Mouse (Mus musculus): Measurements from ENCODE around the gene Cdk9.
A peak's percentile ranks its signal among the peaks of the same experiment; 100 is the strongest.

Gene Cdk9

DNA sequence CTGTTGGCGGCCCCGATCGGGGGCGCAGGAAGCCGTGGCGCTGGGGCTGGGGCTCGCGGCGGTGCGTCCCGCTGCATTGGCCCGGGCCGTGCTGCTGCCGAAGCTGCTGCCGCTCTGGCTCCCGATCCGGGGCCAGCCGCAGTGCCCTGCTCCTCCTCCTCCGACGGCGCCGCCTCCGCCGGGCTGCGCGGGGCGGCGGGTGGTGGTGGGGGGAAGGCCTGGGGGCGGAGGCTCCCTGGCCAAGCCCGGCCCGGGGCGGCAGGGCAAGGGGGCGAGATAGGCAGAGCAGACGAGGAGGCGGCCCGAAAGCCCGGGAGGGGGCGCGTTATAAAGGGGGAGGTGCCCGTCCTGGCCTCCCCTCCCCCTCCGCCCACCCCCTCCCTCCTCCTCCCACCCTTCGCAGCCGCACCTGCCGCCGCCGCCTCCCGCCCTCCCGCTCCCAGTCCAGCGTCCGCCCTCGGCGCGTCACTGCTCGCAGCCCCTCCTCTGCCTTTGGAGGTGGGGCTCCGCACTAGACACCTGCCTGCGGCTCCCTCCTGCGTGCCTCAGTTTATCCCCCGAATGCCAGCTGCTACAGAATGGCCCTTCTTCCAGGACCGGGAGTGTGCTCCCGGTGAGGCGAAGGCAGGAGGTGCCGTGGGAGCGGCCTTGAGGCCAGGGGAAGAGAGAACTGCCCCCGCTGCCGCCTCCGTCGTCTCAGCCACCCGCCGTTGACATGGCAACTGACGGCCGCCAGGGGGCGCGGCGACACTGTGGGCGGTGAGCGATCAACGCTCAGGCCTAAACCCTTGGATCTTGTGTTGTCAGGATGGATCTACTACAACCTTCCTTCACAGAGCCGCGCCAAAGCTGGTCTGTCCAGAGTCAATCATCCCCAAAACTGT is at the start of gene Cdk9:
Gene Cdk9 (minus strand): TSS at position 143 of the 884 bp plus-strand sequence.
- DNase-seq (ENCODE audit: low spot score in 2 of 2), result peak; percentile 93 to 95

DNA sequence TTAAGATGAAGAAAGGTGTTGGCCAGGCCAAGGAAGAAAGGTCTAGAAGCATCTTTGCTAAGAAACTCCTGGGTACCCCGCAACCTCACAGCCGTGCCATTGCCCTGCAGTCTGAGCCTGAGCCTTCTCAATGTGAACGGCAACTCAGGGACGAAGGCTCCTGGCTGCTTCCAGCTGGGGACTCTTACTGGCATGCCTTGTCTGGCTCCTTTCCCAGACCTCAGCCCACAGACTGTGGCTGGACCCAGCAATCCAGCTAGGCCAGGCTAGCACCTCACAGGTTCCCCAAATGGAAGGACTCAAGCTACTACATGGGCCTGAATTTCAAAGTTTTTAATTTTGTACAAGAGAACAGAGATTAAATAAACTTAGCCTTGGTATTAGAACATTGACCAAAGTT is 49.0 kb upstream of the Cdk9 start:
- no peak for DNase-seq (ENCODE audit: low spot score in 2 of 2)

DNA sequence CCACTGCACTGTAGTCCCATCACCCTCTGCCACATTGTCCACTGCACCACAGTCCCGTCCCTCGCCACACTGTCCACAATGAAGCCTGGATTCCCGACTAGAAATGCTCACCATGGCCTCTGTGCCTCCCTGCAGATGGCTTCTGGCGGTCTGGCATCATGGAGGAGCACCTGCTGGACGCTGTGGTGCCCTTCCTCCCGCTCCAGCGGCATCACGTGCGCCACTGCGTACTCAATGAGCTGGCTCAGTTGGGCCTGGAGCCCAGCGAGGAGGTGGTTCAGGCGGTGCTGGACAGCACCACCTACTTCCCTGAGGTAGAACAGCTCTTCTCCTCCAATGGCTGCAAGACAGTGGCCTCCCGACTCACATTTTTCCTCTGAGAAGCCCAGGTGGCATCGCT is 48.5 kb upstream of the Cdk9 start:
- DNase-seq (ENCODE audit: low spot score in 2 of 2), result no peak

DNA sequence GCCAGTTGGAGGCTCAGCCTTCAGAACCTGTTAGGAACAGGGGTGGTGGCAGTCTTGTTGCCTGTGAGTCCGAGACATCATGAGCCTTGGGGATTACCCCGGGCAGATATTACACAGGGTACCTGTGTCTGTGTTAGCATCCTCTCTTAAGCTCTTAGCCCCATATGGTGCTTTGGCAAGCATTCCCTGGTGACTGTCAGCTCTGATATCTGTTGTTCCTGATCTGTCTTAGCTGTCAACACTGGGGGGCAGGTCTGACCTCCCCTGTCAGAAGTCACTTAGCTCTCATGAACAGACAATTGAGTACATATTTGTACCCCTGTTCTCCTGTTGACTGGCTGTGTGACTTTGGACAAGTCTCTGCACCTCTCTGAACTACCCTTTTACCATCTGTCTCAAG is 46.1 kb upstream of the Cdk9 start:
- DNase-seq (ENCODE audit: low spot score in 2 of 2), result no peak

DNA sequence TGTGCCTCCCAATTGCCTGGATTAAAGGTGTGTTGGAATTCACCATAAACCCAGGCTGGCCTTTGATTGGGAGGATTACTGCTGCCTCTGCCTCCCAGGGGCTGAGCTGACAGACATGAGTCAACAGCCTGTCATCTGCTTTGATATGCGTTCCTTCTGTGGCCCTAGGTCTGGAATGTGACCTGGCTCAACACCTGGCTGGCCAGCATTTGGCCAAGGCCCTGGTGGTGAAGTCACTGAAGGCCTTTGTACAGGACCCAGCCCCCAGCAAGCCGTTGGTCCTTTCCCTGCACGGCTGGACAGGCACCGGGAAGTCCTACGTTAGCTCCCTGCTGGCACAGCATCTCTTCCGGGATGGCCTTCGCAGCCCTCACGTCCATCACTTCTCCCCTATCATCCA is 45.6 kb upstream of the Cdk9 start:
- no peak for DNase-seq (ENCODE audit: low spot score in 2 of 2)

DNA sequence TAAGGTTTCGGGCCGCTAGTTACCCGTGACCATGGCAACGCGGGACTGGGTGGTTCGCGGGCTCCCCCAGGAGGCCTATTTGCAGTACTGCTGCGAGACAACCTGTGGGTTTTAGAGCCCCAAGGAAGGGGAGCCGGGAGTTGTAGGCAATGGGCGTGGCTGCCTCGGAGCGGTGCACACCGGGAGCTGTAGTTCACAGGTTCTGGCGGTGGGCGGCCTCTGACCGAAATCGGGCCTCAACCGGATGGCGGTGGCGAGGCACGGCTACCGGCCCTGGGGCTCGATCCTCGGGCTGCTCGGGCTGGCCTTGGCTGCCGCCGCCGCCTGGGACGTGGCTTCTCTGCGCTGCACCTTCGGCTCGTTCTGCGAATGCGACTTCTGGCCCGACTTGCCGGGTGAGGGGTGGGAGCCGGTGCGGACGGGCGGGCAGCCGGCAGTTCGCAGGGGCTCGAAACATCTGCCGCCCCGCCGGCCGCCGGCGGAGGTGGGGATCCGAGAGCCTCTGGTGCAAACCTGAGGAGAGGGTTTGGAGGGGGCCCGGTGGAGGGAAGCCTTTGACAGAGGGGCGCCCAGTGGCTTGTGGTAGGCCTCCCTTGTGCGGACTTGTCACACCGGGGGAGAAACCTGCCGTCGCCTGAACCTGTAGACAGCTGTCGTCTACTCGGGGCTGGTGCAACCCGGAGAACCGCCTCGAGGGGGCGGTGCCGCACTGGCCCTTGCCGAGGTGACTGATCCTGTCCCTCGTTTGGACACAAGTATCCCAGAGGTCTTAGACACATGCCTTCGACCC is 44.4 kb upstream of the Cdk9 start, which contains the start of gene Tor2a:
Gene Tor2a (plus strand): TSS at position 179 of the 790 bp plus-strand sequence.
- DNase-seq (ENCODE audit: low spot score in 2 of 2), result peak; percentile 88 to 97

DNA sequence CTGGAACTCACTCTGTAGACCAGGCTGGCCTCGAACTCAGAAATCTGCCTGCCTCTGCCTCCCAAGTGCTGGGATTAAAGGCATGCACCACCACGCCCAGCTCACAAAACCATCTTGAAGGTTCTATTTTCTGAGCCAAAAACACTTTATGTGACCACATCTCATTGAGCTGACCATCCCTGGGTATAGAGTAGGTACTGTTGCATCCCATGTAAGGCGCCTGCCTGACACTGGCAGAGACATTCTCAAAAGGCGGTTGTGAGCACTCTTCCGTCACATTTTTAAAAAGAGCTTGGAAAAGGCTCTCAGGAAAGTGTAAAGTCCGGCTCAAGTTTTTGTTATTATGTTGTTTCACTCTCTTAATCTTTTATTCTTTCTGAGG is 43.8 kb upstream of the Cdk9 start:
- DNase-seq (ENCODE audit: low spot score in 2 of 2), result no peak

DNA sequence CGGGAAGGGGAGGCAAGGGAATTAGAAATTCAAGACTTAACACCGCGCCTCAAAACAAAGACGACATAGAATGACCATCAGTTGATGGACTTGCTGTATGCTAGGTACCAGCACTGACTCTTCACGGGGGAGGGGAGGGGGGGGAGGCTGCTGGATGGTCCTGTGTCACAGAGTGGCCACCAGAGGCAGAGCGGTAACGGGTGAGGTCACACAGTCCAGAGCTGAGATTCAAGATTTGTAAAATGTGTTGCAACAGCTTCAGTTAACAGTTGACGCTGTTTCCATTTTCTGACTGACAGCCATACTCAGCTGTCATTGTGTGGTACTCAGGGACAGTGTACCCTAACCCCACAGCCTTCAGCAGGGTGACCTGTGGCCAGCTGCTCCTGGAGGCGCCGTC is 39.3 kb upstream of the Cdk9 start:
- DNase-seq (ENCODE audit: low spot score in 2 of 2), result no peak

DNA sequence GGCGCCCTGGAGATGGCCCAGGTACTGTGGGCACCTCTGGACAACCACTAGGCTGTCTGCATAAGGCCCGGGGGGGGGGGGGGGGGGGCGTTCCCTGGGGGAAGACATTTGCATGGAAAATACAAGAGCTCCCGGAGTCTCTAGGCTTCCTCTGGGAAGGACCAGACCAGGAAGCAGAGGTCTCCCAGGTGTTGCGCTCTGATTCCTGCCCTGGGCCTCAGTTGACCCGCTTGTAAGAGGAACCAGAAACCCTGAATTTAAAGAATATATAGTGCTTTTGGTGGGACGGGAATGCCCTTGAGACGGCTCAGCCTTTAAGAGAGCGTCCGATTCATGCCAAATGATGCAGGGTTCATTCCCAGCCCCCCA is 38.8 kb upstream of the Cdk9 start:
- no peak for DNase-seq (ENCODE audit: low spot score in 2 of 2)

DNA sequence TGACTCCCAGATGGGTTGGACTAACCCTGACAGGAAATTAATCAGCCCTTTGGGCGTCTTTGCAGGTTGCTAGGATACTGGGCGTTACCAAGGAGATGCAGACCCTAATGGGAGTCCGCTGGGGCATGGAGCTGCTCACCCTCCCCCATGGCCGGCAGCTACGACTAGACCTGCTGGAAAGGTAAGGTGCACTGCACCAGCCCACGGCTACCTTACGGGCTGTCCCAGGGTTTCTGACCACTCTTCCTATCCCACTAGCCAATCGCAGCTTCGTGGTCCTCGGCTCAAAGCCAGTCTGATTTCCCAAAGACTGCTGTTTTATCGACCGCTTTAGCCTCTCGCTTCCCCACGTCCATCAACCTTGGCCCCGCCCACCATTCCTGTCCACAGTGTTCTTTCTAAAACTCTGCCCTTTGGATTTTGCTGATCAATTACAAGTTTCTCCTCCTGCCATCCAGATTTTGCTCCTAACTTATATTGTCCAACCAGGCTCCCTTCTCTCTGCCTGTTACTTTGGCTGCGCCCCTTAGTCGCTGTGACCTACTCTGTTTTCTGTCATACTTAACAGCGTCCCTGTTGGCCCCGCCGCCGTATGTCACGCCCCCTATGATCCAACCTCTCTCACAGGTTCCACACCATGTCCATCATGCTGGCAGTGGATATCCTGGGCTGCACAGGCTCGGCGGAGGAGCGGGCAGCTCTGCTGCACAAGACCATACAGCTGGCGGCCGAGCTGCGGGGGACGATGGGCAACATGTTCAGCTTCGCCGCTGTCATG is 38.2 kb upstream of the Cdk9 start:
- no peak for DNase-seq (ENCODE audit: low spot score in 2 of 2)

DNA sequence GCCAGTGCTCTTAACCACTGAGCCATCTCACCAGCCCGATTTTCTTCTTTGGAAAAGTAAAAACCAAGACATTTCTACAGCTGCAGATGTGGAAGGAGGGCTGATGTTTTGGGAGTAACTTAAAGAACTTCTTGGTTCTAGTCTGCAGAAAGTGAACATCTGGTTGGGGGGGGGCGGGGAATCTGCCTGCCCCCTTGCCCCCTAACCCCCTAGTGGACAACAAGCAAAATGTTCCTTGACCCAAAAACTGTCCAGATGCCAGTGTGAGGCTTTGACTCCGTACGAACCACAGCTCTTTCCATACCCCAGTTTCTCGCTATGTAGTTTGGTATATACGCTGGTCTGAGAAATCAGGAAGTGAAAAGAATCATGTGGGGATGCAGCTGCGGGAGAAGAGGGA is 37.3 kb upstream of the Cdk9 start:
- DNase-seq (ENCODE audit: low spot score in 2 of 2), result no peak

DNA sequence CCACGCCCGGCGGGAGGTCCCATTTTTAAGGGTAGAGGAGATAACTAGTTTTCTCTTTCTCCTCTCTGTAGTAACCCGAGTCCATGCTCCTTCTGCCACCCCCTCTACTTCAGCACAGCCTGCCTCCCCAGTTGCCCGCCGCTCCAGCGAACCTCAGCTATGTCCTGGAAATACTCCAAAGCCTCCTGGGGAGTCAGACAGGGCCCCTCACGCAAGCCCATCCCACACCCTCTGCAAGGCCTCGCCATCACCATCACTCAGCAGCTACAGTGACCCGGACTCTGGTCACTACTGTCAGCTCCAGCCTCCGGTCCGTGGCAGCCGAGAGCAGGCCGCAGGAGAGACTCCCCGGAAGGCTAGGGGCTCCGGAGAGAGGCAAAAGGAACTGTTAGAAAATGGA is 36.2 kb upstream of the Cdk9 start:
- DNase-seq (ENCODE audit: low spot score in 2 of 2), result no peak

DNA sequence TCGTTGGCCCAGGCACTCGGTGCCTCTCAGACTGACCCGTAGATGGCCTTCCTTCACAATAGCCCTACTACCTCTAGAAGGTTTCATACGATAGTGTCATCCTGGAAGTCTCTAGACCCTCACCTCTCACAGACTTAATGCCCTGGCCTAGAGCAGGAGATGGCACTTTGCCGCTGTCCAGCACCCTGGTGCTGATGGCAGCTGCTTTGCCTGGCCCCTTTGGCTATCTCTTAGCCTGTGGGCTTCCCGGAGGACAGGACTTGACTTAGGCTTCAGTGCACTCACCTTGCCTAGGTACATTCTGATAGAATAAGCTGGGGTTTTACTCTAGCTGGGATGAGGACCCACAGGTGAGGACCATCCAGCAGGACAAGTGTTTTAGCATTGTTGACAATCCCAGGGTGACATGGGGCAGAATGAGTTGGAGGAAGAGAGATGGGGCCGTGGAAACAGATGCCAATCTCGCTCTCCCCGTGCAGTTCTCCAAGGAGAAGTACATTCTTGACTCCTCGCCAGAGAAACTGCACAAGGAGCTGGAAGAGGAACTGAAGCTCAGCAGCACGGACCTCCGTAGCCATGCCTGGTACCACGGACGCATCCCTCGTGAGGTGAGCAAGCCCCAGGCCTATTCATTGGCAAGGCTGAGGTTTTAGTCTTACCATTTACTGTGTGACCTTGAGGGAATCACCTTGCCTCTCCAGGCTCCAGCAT is 31.6 kb upstream of the Cdk9 start:
- no peak for DNase-seq (ENCODE audit: low spot score in 2 of 2)

DNA sequence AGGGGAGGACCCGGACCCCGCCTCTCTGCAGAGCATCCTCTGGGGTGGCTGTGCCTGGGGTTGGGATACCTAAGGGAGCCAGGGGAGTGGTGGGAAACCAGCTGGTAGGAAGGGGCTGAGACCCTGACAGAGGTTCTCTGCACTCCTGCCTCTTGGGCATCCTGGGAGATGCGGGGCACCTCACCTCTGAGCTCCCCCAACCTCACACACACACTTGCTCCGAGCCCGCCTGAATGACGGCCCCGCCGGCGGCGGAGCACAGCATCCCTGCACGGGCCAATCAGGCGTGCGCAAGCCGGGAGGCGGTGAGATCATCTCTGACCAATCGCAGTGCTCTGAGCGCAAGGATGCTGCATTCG is 29.3 kb upstream of the Cdk9 start:
- no peak for DNase-seq (ENCODE audit: low spot score in 2 of 2)

DNA sequence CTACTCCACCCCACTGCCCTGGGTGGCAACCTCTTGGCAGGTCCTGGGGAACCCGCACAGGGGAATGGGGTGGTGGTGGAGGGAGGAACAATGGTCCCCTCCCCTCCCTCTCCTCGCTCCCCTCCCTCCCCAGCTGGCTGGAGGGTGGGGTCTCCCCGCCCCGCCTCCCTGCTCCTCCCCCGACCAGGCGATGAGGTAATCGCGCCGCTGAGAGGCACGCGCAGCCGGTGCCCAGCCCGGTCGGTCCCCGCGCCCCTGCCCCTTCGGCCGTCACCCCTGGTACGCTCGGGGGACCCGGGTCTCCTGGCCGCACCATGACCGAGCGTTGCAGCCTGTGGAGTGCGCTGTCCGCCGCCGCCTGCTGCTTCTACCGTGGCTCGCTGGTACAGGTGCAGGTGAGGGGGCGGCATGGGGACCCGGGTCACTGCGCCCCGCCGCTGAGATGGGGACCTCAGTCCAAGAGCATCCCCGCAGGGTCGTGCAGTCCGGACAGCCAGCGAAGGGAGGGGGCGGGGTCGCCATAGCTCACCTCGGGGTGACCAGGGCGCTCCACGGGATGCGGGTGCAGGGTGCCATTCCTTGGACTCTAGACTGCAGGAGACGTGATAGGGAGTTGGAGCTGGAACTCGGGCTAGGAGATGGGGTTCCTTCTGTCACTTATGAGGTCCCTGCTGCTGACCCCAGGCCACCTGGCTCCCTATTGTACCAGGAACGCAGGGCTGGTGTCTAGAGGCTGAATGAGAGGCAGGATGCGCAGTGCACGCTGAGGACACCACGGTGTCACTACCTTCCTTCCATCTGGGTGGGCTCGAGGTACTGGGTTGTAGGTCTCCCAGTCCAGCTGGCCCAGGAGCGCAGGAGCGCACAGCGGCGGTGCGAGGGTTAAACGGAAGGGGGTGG is 28.6 kb upstream of the Cdk9 start:
- no peak for DNase-seq (ENCODE audit: low spot score in 2 of 2)

DNA sequence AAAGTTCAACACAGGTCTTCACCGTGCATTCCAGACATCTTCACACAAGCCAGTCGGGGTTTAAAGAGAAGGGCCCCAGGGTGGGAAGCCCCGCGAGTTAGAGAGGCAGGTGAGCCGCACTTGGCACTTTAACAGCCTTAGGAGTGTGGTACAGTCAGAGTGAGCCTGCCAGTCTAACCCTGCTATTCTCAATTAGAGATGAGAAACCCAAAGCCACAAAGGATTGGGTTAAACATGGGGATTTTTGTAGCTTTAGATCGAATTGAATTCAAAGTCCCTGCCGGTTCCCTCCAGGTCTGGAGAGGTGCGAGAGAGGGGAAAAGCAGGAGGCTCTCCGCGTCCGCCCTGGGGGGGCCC is 28.0 kb upstream of the Cdk9 start, which contains the start of gene 6330409D20Rik:
Gene 6330409D20Rik (minus strand): TSS at position 101 of the 357 bp plus-strand sequence.
- DNase-seq (ENCODE audit: low spot score in 2 of 2), result no peak

DNA sequence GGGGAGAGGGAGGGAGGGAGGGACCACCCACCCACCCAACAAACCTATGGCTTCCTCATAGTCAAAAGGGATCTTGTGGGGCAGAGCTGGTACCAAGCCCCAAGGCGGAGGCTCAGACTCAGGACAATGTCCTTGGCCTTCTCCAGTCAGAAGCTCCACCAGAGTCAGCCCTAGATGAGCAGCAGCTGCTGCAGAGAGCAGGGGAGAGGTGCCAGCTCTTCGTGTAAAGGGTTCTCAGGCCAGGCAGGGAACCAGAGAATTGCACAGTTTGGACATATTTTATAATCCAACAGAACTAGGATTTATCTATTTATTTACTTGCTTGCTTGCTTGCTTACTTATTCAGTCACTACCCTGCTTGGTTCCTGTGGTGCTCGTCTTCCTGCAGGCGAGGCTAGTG is 26.4 kb upstream of the Cdk9 start:
- no peak for DNase-seq (ENCODE audit: low spot score in 2 of 2)

DNA sequence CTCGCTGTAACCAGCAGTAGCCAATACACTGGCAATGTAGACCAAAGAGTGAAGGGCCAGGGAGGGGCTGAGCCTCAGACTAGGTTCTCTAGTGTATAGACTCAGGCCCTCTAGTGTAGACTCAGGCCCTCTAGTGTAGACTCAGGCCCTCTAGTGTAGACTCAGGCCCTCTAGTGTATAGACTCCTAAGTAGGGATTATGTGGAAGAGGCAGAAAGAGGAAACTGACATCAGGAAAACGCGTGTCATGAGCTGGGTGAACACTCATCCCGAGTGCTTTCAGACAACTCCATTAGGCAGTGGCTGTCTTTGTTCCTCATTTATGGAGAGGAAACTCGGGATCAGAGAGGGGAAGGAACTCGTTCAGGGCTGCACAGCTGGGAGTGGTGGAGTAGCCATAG is 24.1 kb upstream of the Cdk9 start:
- no peak for DNase-seq (ENCODE audit: low spot score in 2 of 2)

DNA sequence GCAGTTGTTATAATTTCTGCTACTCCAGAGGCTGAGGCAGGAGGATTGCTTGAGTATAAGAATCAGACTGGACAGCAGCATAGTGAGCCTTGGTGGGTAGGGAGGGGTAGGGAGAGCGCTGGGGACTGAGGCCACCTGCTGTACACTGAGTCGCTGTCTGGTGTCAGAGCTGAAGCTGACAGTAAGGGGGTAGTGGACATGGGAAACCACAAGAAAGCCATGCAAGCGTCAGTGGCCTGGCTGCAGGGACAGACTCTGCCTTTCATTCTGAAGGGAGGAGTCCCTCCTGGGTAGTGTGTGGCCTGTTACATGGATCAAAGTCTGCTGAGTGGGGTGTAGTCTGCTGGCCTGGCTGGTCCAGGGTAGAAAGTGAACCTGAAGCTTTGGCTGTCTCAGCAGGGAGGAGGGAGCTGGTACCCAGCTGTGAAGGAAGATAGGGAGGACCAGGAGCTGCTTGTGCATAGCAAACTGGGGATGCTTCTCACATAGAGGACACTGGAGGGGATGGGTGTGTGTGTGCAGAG is 23.5 kb upstream of the Cdk9 start:
- DNase-seq (ENCODE audit: low spot score in 2 of 2), result no peak

DNA sequence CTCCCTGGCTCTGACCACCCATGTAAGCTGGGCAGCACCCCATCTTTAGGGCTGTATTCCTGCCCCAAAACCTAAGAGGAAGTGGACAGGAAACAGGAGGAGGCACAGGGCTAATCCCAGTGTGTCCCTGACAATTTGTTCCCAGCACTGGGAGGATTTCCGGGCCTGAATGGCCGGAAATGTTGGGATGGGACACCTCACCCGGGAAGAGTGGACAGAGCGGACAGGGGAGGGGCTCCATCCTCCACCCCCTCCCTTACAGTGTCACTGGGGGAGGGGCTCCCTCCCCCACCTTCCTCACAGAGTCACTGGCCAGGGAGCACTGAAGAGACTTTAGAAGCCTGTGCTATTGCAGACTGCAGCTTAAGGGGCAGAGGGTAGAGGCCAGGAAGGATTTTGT is 22.1 kb upstream of the Cdk9 start:
- no peak for DNase-seq (ENCODE audit: low spot score in 2 of 2)
